Mouse (Mus musculus): ENCODE results near the gene Fcgbp. TPM values are rescaled to one million over a fixed set of nuclear protein-coding genes. Genes with fewer than 3 reads are reported as not detected.

Gene Fcgbp
- polyA plus RNA-seq, 1 experiment = 3.4 TPM

- H3K27ac ChIP-seq (ENCODE audit: control insufficient read depth, insufficient read depth, low read depth, low read length) = peak within 1 kb of the TSS; percentile 91
- peak within 1 kb of the TSS; percentile 98 for H3K4me3 ChIP-seq (ENCODE audit: control insufficient read depth, low read depth, low read length)
- no peaks in the 10 kb centered on the region for H3K27me3 ChIP-seq (ENCODE audit: control insufficient read depth, insufficient read depth, low read length)
- peak; percentile 87 for TF ChIP-seq POLR2A (IDR thresholded peaks at IDR 0.05; ENCODE audit: control insufficient read depth, low read depth, low read length)
- no peak for TF ChIP-seq CTCF (IDR thresholded peaks at IDR 0.05; ENCODE audit: control insufficient read depth, insufficient read depth, insufficient replicate concordance, low read depth, low read length)
- peaks cover 20% of the 10 kb centered on the region for H3K4me1 ChIP-seq (ENCODE audit: control insufficient read depth, insufficient read depth, low read length)
- no peaks in the 10 kb centered on the region for H3K36me3 ChIP-seq (ENCODE audit: control insufficient read depth, insufficient read depth, low read length)
Measured at GRCm38 (mm10) chr7:28169489-28170422, 98.7 kb downstream of the Fcgbp start, which contains the start of gene Fbl. TSS of gene Fbl (plus strand) at chr7:28169710.

Other genes starting within 250 kb of the Fcgbp start
- gene Zfp59, start 232.6 kb upstream of the Fcgbp start, polyA plus RNA-seq (2012; rRNA removed) = 2.0 and 2.3 TPM in 2 replicates
- gene Zfp607a, start 213.7 kb upstream of the Fcgbp start, polyA plus RNA-seq (2012; rRNA removed) = 3.4 and 4.3 TPM in 2 replicates
- gene Zfp974, start 141.8 kb upstream of the Fcgbp start, polyA plus RNA-seq (2012; rRNA removed) = 10.0 and 15.4 TPM in 2 replicates
- 1.5 and 1.6 TPM in 2 replicates for gene Zfp780b, start 92.1 kb upstream of the Fcgbp start, polyA plus RNA-seq (2012; rRNA removed)
- 1.3 and 2.8 TPM in 2 replicates for gene Zfp850, start 57.1 kb upstream of the Fcgbp start, polyA plus RNA-seq (2012; rRNA removed)
- 55.5 and 57.6 TPM in 2 replicates for gene Psmc4, start 21.1 kb upstream of the Fcgbp start, polyA plus RNA-seq (2012; rRNA removed)
- 0.04 and 0.05 TPM in 2 replicates for gene 9530053A07Rik, start 58.2 kb downstream of the Fcgbp start, polyA plus RNA-seq (2012; rRNA removed)
- gene Fbl, start 98.5 kb downstream of the Fcgbp start, polyA plus RNA-seq (2012; rRNA removed) = 41.3 and 50.0 TPM in 2 replicates
- 462 and 482 TPM in 2 replicates for gene Dyrk1b, start 108.2 kb downstream of the Fcgbp start, polyA plus RNA-seq (2012; rRNA removed)
- gene Eid2, start 196.6 kb downstream of the Fcgbp start, polyA plus RNA-seq (2012; rRNA removed) = 6.0 and 6.1 TPM in 2 replicates
- gene Eid2b, start 206.5 kb downstream of the Fcgbp start, polyA plus RNA-seq (2012; rRNA removed) = 13.9 and 19.5 TPM in 2 replicates
- 408 and 454 TPM in 2 replicates for gene Selenov, start 219.9 kb downstream of the Fcgbp start, polyA plus RNA-seq (2012; rRNA removed)
- 24.9 and 31.9 TPM in 2 replicates for gene Dll3, start 231.0 kb downstream of the Fcgbp start, polyA plus RNA-seq (2012; rRNA removed)
- 25.6 and 27.6 TPM in 2 replicates for gene Timm50, start 240.8 kb downstream of the Fcgbp start, polyA plus RNA-seq (2012; rRNA removed)